Mouse (Mus musculus) neural tube, embryonic 11.5 days (tissue): Measurements from ENCODE around the gene Smox. TPM values are rescaled to one million over a fixed set of nuclear protein-coding genes. Genes with fewer than 3 reads are reported as not detected.

ENCODE experiments used
- ATAC-seq: fragments of 200-750 bp; cut with Nextera tagmentation; 2 replicates; pipeline ENCODE4 v1.8.0; 2017; ENCODE audit warnings: moderate number of reproducible peaks, mild to moderate bottlenecking, moderate TSS enrichment, moderate library complexity; ENCODE audit not compliant: insufficient read depth, low FRiP score, low TSS enrichment
- DNase-seq: peaks from one replicate; pipeline ENCODE4 v3.0.0-alpha.2; 2015; ENCODE audit warnings: low spot score
- H3K27ac ChIP-seq: fragments of 300-500 bp; sonication (generic); 2 replicates; pipeline ENCODE4 v1.5.1; 2014; ENCODE audit warnings: low read depth, mild to moderate bottlenecking, low read length
- H3K27me3 ChIP-seq: fragments of 300-500 bp; sonication (generic); 2 replicates; pipeline ENCODE4 v1.6.1; 2014; ENCODE audit warnings: mild to moderate bottlenecking, low read length, mixed read lengths; ENCODE audit not compliant: control insufficient read depth, insufficient read depth
- H3K36me3 ChIP-seq: fragments of 300-500 bp; sonication (generic); 2 replicates; pipeline ENCODE4 v1.6.1; 2014; ENCODE audit warnings: mild to moderate bottlenecking, low read length, moderate library complexity, mixed read lengths; ENCODE audit not compliant: control insufficient read depth, insufficient read depth
- H3K4me1 ChIP-seq: fragments of 300-500 bp; sonication (generic); 2 replicates; pipeline ENCODE4 v1.6.1; 2014; ENCODE audit warnings: low read length, mixed read lengths; ENCODE audit not compliant: control insufficient read depth, insufficient read depth
- H3K4me2 ChIP-seq: fragments of 300-500 bp; sonication (generic); 2 replicates; pipeline ENCODE4 v1.6.1; 2014; ENCODE audit warnings: low read depth, mild to moderate bottlenecking, moderate library complexity
- H3K4me3 ChIP-seq: fragments of 300-500 bp; sonication (generic); 2 replicates; pipeline ENCODE4 v1.5.1; 2014; ENCODE audit warnings: low read depth, low read length
- H3K9ac ChIP-seq: fragments of 300-500 bp; sonication (generic); 2 replicates; pipeline ENCODE4 v1.6.1; 2014; ENCODE audit warnings: mild to moderate bottlenecking, low read length
- H3K9me3 ChIP-seq: fragments of 300-500 bp; sonication (generic); 2 replicates; pipeline ENCODE4 v1.6.1; 2016; ENCODE audit warnings: low read length; ENCODE audit not compliant: control insufficient read depth
- WGBS: fragments of 180-500 bp; shearing (Covaris S2); extraction: QIAGEN DNeasy Blood & Tissue Kit; methylation state at CpG from one replicate; pipeline ENCODE4 v1.1.7; 2014; 5-methylcytosine and 5-hydroxymethylcytosine counted together
- polyA plus RNA-seq: library from polyadenylated mRNA; unstranded; fragments of >200 nt; fragmentation: Nextera tagmentation; extraction: Ambion mirVana; gene quantifications from 2 replicates; pipeline ENCODE4 v1.2.1, GENCODE M21; 2014

The Smox gene
- polyA plus RNA-seq, 1 experiment from 2014 or later: 29.7 TPM

GRCm38 (mm10) chr2:131529898-131530622 lies 38.8 kb downstream of the Smox start:
- no peak overlapping the region for H3K9ac ChIP-seq
- no peaks in the 10 kb centered on the region for H3K4me1 ChIP-seq
- ATAC-seq: peak; percentile 41; the same call in 1 of the 2 replicates
- H3K27ac ChIP-seq: no peak overlapping the region
- no peaks in the 10 kb centered on the region for H3K9me3 ChIP-seq
- H3K36me3 ChIP-seq: no peaks in the 10 kb centered on the region
- DNase-seq: peak; percentile 65
- H3K27me3 ChIP-seq: no peaks in the 10 kb centered on the region
- WGBS: 39% methylated on average over 11 of the region's 11 CpGs
- H3K4me3 ChIP-seq: no peak overlapping the region
- H3K4me2 ChIP-seq: no peak overlapping the region

- no peak overlapping the region for H3K4me2 ChIP-seq
- no peaks in the 10 kb centered on the region for H3K27me3 ChIP-seq
- WGBS: 25% methylated on average over 9 of the region's 9 CpGs
- DNase-seq (peak; percentile 60), ATAC-seq (peak; percentile 55; the same call in 1 of the 2 replicates)
- H3K36me3 ChIP-seq: no peaks in the 10 kb centered on the region
- H3K9me3 ChIP-seq: no peaks in the 10 kb centered on the region
- no peak overlapping the region for H3K4me3 ChIP-seq
- no peaks in the 10 kb centered on the region for H3K4me1 ChIP-seq
- H3K9ac ChIP-seq: no peak overlapping the region
- no peak overlapping the region for H3K27ac ChIP-seq
Measured at GRCm38 (mm10) chr2:131530623-131531008, 39.3 kb downstream of the Smox start.

- Histone ChIP-seq H3K36me3 (no peaks in the 10 kb centered on the region), H3K9ac (no peak overlapping the region), H3K4me3 (no peak overlapping the region), H3K9me3 (no peaks in the 10 kb centered on the region), H3K4me2 (no peak overlapping the region), H3K4me1 (no peaks in the 10 kb centered on the region), H3K27me3 (no peaks in the 10 kb centered on the region), H3K27ac (no peak overlapping the region)
- DNase-seq (no peak), ATAC-seq (no peak)
- WGBS: 89% methylated on average over 7 of the region's 7 CpGs
Measured at GRCm38 (mm10) chr2:131531271-131531670, 40.0 kb downstream of the Smox start.

- ATAC-seq: no peak
- Histone ChIP-seq H3K4me2 (no peak overlapping the region), H3K27me3 (no peaks in the 10 kb centered on the region), H3K36me3 (no peaks in the 10 kb centered on the region), H3K4me3 (no peak overlapping the region), H3K4me1 (no peaks in the 10 kb centered on the region), H3K27ac (no peak overlapping the region), H3K9ac (no peak overlapping the region), H3K9me3 (no peaks in the 10 kb centered on the region)
- no peak for DNase-seq
- WGBS: 89% methylated on average over 5 of the region's 5 CpGs
Measured at GRCm38 (mm10) chr2:131535168-131535567, 43.9 kb downstream of the Smox start.

- Histone ChIP-seq H3K4me2 (no peak overlapping the region), H3K27me3 (no peaks in the 10 kb centered on the region), H3K4me3 (no peak overlapping the region), H3K9ac (no peak overlapping the region), H3K27ac (no peak overlapping the region), H3K36me3 (no peaks in the 10 kb centered on the region), H3K4me1 (no peaks in the 10 kb centered on the region), H3K9me3 (no peaks in the 10 kb centered on the region)
- ATAC-seq (no peak), DNase-seq (no peak)
- WGBS: 83% methylated on average over 7 of the region's 7 CpGs
Measured at GRCm38 (mm10) chr2:131538341-131538740, 47.0 kb downstream of the Smox start.

- H3K4me2 ChIP-seq: no peak overlapping the region
- no peak overlapping the region for H3K4me3 ChIP-seq
- no peaks in the 10 kb centered on the region for H3K4me1 ChIP-seq
- no peak overlapping the region for H3K9ac ChIP-seq
- H3K9me3 ChIP-seq: no peaks in the 10 kb centered on the region
- H3K36me3 ChIP-seq: no peaks in the 10 kb centered on the region
- H3K27ac ChIP-seq: no peak overlapping the region
- DNase-seq: no peak
- no peaks in the 10 kb centered on the region for H3K27me3 ChIP-seq
- no peak for ATAC-seq
- 88% methylated on average over 6 of the region's 6 CpGs for WGBS
Measured at GRCm38 (mm10) chr2:131539780-131540179, 48.5 kb downstream of the Smox start.

GRCm38 (mm10) chr2:131541686-131542085 lies 50.4 kb downstream of the Smox start:
- H3K9me3 ChIP-seq: no peaks in the 10 kb centered on the region
- H3K27ac ChIP-seq: no peak overlapping the region
- 79% methylated on average over 4 of the region's 4 CpGs for WGBS
- H3K4me1 ChIP-seq: peaks cover 4% of the 10 kb centered on the region
- H3K36me3 ChIP-seq: no peaks in the 10 kb centered on the region
- H3K4me2 ChIP-seq: no peak overlapping the region
- H3K27me3 ChIP-seq: peaks cover 12% of the 10 kb centered on the region
- no peak overlapping the region for H3K4me3 ChIP-seq
- ATAC-seq (no peak), DNase-seq (no peak)
- H3K9ac ChIP-seq: no peak overlapping the region

- ATAC-seq (no peak), DNase-seq (peak; percentile 40)
- H3K27ac ChIP-seq: no peak overlapping the region
- no peak overlapping the region for H3K4me3 ChIP-seq
- 22% methylated on average over 6 of the region's 6 CpGs for WGBS
- H3K36me3 ChIP-seq: no peaks in the 10 kb centered on the region
- peaks cover 18% of the 10 kb centered on the region for H3K27me3 ChIP-seq
- no peak overlapping the region for H3K4me2 ChIP-seq
- H3K9ac ChIP-seq: no peak overlapping the region
- H3K4me1 ChIP-seq: peaks cover 4% of the 10 kb centered on the region
- no peaks in the 10 kb centered on the region for H3K9me3 ChIP-seq
Measured at GRCm38 (mm10) chr2:131542531-131542930, 51.2 kb downstream of the Smox start.
